Mouse (Mus musculus) cerebellum, postnatal 10 days (tissue): ENCODE results near the gene Pgam2.

ENCODE experiments used
- DNase-seq, 2 experiments: peaks; one replicate each; pipeline ENCODE4 v3.0.0; 2021; ENCODE audit warnings: mixed read lengths in 2 of 2

Pgam2 gene

DNA sequence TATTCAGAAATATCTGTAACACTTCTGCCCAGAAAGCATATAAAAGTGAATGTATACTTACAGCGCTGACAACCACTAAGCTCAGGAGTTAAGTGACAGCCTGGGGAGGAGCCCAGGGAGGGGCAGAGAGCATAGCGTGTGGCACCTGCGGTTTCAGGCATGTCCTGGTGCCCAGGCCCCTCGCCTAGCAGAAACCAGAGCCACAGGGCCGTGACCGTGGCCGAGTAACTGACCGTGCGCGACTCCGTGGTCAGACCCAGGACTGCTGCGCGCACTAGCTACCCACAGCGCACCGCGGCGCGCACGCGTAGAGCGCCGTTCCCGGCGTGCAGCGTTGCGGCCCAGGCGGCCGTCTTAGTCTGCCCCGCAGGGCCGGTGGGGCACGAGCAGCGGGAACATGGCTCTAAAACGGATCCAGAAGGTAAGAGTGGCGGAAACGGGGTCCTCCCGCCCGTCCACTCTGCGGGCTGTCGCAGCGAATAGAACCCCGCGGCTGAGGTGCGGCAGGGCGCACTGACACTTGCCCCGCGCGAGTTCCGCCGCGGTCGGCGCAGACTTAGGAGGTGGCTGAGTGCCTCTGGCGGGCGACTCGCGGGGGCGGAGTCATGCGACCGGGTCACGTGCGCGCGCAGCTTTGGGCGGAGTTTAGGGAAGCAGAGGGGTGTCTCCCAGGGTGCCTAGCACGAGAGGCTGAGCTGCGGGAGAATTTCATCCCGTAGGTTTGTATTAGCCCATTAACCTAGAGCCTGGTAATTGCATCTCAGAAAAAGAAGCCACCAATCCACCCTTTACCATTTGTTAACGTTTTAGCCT is 41.5 kb downstream of the Pgam2 start, which contains the start of gene Urgcp:
Gene Urgcp, minus strand, starts transcription at position 557 of the 813 bp plus-strand sequence.
- DNase-seq, result peak; percentile 97

DNA sequence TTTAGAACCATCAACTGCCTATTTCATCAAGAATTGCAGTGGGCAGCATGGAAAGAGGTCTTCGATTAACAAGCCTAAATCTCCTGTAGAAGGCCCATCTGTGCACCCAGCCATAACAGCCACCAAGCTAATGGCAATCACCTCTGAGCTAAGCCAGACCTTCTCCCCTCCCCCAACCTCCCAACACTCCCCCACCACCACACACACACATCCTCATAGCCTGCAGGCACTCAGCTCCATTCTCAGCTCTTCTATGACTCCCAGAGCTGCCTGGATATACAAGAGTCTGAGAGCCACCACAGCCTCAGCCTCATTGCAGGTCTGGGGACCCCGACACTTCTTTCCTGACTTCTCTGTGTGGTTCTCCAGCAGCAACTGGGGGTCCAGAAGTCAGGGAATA is 49.8 kb downstream of the Pgam2 start:
- no peak for DNase-seq
